Mouse (Mus musculus): ENCODE measurements around the gene Slc44a5.
A peak's percentile ranks its signal among the peaks of the same experiment; 100 is the strongest.
"Not testable (repeated sequence)": the region's sequence is repeated elsewhere in the genome, so short reads cannot be mapped to it uniquely, and the experiment has no call there.

Slc44a5 gene

DNA sequence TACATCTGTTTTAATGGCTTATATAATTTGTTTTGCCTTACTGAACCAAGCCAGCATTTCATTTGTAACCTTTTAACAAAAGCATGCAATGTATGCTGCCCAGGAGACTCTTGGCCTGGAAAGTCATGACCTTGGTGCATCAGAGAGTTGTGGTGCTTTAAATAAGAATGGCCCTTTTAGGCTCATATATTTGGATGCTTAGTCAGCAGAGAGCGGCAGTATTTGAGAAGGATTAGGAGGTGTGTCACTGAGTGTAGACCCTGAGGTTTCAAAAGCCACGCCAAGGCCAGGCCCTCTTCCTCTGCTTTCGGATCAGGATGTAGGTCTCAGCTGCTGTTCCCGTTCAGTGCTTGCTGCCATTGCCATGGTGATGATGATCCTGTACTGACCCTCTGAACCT, 3.8 kb upstream of the Slc44a5 start:
- DNase-seq (ENCODE audit: low spot score in 2 of 2), result no peak

DNA sequence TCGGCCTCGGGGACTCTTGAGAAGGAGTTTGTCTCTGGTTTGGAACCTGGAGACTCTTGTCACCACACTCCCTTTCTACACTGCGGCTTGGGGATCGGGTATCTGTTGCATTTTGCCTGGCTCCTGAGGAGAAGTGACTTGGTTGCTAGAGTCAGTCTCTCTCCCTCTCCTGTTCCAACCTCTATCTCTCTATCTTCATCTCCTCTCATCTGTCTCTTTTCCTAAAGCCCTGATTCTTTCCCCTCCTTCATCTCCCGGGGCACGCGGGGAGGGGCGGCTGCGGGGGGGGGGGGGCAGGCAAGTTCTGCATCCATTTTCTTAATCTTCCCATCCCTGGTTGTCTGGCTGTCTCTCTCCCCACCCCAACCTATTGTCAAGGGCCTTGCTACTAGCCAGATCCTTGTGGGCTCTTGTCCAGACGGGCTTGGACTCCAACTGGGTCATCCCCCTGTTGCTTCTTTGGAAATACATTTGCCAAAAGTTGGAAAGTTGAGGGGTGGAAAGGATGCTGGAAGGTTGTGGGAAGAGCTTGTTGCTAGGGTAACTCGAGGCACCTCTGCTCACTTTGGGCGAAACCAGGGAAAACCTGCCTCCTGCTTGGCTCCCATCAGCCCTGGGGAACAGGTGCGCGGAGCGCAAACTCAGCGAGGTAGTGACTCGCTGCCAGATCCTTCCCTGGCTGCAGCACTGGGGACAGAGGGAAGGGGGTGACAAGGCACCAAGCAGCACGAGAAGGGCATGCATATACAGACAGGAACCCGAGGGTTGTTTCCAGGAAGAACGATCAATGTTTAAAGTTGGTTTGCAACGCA, 919 bp downstream of the Slc44a5 start:
- no peak for DNase-seq (ENCODE audit: low spot score in 2 of 2)

DNA sequence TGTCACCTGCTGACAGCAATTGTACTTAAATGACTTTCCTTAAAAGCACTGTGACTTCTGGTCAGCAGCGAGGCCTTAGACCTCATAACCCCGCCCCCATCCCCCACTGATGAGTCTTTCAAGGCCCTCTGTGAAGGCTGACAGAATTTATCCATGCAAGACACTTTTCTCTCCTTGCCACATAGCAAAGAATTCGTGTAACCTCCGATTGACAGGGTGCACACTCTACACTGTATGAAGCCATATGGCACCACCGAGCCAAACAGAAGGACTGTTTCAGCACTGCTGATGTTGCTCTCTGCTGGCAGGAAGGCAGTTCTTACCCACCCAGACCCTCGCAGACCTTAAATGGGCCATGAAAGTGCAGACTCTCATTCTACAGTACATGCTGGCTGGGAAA, 1.8 kb downstream of the Slc44a5 start:
- DNase-seq (ENCODE audit: low spot score in 2 of 2), result no peak

DNA sequence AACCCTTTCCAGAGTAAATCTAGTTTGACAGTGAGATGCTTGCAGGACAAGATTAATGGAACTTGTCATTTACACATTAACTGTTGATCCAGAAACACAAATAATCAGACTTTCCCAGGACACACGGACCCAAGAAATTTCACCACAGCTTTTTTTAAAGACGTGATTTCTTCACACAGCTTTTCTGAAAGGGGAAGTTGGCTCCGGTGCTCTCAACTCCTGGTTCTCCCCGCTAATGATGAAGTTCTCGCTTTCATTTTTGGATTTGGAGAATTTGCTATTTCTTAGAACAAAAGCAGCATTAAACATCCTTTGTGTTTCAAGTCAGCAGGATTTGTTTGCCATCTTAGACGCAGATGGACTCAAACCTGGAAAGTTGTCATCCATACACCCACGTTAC, 2.6 kb downstream of the Slc44a5 start:
- DNase-seq (ENCODE audit: low spot score in 2 of 2), result no peak

DNA sequence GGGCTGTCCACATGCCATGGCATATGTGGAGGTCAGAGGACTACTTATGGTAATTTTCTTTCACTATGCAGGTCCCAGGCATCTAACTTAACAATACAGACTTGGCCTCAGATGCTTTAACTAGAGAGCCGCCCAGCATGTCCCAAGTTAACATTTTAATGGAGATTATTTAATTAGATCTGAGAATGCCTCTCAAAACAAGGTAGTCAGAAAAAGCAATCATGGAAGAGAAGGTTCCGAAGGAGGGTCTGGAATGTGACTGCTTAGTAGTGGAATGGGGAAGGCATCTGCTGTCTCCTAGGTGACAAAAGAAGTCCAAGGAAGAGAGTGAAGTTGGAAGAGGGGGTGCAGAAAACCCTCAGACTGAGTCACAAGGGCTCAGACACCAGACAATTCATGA, 7.4 kb downstream of the Slc44a5 start:
- DNase-seq (ENCODE audit: low spot score in 2 of 2), result no peak

DNA sequence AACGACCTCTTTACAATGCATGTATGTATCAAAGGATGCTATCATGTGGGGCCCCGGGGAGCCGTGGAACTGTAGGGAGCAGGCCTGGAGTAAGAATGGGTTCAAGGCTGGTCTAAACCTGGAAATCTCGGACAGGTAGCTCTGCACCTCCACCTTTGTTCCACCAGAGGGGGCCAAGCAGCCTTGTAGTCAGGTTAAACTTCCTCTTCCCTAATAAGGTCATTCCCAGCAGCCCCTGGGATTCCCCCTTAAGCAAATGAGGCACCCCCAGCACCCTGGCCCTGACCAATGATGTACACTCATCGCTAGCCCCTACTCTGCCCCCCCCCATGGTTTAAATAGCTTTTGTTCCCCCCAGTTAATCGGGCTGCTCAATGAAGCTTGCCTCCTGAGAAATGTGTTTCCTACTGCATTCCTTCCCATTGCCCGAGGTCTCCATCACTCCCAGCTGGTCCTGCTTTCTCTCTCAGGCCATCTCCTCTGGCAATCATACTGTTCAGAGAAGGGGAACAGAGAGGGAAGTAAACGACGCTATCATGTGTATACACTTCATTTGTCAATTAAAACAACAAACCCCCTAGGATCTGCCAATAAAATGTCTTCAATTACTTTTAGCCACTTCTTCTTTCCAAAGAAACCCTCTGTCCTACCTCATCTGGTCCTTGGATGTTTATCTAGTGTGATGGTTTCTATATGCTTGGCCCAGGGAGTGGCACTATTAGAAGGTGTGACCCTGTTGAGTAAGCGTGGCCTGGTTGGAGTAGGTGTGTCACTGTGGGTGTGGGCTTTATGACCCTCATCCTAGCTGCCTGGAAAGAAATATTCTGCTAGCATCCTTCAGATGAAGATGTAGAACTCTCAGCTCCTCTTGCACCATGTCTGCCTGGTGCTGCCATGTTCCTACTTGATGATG, 11.4 kb downstream of the Slc44a5 start:
- peak; percentile 4 to 36 for DNase-seq (ENCODE audit: low spot score in 2 of 2)

DNA sequence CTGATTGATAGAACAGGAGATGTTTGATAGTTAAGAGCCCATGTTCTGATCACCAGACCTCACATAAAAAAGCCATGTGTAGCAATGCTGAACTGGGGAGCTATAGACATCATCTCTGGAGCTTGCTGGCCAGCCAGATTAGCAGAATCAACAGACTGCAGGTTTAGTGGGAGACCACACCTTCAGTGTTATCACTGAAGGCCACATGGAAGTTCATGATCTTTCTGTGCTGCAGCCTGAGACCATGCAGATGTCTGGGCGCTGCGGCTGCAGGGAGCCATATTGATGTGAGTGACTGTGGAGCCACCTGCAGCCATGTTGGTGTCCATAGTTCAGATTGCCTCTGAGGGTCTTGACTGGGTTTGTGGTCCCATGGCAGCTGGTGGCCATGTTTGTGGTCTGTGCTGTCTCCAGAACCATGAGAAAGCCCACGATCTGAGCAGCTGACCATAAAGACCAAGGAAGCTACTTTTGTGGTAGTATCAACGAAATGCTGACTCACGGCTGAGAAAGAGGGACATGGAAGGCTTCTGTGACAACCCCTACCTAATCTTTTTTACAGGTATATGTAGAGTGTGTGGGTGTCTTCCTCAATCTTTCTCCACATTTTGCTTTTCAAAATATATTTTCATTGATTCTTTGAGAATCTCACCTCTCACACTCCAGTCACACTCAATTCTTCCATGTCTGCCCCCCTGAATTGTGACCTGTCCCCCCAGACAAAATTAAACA, 26.7 kb downstream of the Slc44a5 start:
- DNase-seq (ENCODE audit: low spot score in 2 of 2), result no peak

DNA sequence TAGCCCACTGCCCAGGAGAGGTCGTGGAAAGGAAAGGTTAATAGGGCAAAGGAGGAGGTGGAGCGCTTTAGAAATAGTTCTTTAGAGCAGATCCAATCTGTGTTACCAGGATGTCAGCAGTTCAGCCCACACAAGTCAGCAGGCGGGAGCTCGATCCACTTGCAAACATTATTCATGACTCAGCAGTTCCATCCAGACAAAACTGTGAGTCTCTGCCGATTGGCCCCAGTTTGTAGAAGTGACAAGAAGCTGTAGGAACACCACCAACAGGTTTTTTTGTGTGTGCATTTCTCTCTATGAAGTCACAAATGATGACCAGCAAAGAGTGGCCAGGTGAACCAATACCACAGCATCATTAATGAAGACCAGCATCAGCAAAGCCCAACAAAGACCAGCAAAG, 28.1 kb downstream of the Slc44a5 start:
- no peak for DNase-seq (ENCODE audit: low spot score in 2 of 2)

DNA sequence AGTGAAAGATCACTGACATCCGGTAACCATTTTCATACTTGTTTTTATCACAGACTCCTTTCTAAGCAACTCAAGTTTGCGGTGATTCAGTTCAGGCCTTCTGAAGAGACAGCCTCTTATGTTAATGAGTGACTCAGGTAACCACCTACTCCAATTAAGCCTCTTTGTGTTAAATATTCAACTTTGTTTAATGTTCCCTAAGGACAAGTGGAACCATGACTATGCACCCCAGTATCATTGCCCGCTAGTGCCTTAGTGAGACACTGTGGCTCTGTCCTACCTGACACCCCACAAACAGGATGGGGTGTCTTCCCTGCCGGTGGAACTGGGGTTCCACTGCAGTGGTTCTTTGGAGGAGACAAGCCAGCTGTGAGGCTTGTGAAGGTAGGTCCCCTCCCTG, 73.6 kb downstream of the Slc44a5 start:
- DNase-seq (ENCODE audit: low spot score in 2 of 2), result no peak

DNA sequence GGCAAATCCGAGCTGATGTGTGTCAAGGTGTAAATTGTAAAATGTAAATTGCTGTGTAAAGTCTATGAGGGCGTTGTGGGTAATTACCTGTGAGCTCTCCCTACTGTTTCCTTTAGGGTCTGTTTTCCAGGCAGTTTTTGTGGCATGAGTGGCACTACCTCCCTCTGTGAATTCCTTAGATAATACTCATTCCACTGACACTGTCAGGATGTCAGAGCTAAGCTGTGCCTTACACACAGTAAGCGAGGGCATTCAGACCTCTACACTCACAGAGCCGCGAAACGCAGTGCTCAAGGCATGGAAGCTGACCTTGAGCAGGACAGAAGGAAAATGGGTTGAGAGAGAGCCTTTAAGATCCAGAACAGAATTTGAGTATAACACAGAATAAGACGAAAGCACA, 80.1 kb downstream of the Slc44a5 start:
- DNase-seq (ENCODE audit: low spot score in 2 of 2), result no peak

DNA sequence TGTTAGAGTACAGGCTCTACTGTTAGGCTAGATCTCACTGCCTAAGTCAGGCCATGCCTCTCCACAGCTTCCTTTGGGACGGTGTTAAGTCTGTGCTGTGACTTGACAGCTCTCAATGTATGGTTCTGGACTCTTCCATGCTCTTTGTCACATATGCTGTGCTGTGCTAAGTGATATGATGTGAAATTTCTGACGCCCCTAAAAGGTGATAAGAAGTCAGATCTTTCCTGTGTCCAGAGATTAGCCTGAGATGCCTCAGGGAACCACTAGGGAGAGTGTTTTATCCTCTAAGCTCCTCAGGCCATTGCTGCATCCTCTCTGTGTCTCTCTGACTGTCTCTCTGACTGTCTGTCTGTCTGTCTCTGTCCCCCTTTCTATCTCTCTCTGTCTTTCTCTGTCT, 84.2 kb downstream of the Slc44a5 start:
- no peak for DNase-seq (ENCODE audit: low spot score in 2 of 2)

DNA sequence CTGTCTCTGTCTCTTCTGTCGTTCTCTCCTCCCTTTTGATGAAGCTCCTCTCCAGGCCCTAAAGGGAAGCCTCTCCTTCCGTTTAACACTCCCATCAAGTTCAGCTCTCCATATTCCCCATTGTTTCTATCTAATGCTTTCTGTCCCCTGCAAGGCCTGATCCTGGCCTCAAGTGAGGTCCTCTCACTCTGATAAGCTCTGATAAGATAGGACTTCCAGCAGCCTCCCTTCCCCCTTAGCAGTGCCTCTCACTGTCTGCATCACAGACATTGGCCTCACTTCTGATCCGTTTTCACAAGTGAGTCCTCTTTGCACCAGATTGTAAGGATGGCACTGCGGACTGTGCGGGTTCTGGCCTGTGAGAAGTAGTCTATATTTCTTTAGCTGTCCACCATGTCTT, 85.0 kb downstream of the Slc44a5 start:
- no peak for DNase-seq (ENCODE audit: low spot score in 2 of 2)

DNA sequence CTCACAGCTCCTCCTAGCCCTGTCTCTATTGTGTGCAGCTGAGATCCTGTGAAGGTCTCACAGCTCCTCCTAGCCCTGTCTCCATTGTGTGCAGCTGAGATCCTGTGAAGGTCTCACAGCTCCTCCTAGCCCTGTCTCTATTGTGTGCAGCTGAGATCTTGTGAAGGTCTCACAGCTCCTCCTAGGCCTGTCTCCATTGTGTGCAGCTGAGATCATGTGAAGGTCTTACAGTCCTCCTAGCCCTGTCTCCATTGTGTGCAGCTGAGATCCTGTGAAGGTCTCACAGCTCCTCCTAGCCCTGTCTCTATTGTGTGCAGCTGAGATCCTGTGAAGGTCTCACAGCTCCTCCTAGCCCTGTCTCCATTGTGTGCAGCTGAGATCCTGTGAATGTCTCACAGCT, 98.8 kb downstream of the Slc44a5 start:
- not testable (repeated sequence) for DNase-seq (ENCODE audit: low spot score in 2 of 2)

DNA sequence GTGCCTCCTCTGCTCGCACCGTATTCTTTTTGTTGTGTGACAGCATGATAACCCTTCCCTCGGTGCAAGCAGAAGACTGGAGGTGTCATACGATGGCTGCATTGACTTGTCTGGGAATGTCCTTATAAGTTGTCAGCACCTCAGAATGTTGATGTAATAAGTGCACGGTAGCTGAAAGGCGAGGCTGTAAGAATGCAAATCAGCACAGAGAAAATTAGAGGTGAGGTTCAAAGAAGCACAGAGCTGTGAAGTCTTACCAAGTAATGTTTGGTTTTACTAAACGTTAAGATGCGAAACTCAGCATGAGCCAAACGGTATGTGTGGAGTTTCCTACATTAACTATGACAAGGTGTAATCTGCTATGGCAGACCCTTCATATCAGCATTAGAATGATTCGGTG, 102.5 kb downstream of the Slc44a5 start:
- no peak for DNase-seq (ENCODE audit: low spot score in 2 of 2)

DNA sequence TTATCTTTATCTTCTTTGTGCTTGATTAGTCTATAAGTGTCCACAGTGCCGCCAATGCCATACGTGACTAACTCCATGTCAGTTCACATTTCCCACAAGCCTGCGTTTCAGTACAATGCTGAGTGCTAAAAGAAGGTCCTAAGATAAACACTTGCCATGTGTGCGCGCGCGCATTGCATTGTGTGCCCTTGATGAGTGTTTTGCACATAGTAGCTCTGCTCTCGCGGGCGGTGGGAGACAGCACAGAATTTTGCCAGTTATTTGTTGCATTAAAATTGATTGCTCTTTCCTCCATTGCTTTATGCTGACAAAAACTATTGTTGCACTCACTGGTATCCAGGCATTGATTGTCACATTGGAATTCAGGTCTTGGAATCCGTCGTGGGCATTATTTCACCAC, 108.5 kb downstream of the Slc44a5 start:
- no peak for DNase-seq (ENCODE audit: low spot score in 2 of 2)

DNA sequence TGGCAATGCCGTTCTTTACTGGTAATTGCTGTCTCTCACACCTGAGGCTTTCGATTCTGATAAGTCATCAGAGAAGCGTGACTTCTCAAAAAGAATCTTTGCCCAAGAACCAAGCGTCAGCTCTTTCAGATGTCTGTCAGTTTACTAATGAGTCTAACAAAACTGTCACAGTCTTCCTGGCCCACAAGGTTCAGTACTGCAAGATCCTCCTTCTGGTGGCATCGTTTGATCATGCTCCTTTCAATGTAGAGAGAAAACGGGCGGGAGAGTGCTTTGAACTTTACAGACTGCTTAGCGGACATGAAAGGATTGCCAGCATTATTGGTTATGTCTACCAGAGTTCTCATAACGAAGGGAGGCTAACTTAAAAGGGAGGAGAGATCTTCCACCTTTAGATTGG, 109.0 kb downstream of the Slc44a5 start:
- no peak for DNase-seq (ENCODE audit: low spot score in 2 of 2)

DNA sequence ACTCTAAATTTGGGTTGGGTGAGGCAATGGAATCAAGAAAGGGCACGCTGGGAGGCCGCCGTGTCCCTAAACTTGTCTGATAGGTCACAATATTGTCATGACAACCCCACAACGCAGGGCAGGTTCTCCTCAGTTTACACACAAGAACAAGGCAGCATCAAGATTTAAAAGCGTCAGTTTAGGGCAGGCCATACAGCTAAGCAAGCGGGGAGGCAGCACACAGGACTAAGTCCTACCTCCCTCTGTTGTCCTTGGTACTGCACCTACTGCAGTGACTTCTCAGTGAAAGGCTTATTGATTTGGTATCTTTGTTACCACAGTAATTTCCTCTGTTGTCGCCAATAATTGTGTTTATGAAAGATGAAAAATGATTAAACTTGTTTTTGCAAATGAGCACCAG, 109.7 kb downstream of the Slc44a5 start:
- DNase-seq (ENCODE audit: low spot score in 2 of 2), result no peak

DNA sequence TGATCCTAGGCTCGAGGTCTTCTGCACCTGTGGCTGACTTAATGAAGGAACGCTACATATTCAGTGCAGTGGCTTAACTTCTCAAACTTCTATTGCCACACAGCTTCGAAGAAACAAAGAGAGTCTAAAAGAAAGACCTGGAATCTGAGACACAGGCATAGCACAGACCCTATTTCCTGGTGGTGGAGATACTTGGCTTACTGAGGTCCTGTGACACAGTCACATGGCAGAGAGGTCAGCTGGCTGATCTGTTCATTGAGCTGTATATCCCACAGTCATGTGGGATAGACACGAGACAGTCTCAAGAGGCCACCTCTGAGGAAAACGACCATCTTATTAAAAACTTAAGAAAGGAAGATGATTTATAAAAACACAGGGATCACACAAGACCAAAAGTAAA, 116.8 kb downstream of the Slc44a5 start:
- DNase-seq (ENCODE audit: low spot score in 2 of 2), result no peak

DNA sequence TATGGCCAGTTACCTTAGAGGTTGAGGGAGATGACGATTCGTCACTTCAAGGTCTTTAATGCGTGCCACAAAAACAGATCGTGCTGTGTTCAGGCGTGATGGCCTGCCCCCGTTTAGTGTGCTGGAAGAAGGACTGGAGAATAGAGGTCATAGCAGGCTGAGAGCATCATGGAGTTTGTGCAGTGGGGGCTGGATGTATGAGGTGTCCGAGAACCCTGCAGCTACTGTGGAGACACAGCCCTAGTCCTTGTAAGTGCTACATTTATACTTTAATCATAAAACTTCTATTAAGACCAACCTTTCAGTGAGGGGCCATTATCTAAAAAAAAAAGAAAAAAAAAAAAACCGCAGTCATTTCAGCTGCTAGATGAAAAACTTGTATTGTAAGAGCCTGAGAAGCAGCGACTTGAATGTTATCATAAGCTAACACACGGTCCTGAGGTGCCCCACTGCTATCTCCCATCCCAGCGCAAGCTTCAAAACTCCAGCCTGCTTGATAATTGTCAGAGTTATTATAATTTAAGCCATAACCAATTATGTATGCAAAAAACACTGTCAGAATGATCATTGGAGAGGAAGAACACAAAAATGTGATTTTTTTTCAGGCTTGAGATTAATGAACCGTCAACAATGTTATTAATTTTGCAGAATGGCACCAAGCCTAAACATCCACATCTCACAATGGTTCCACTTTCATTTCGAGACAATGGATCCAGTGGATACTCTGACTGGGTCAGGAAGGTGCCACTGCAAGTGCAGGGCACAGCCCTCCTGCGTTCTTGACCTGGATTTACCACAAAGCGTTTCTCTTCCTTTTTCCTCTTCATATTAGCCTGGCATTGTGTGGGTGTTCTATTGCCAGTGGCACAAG, 118.5 kb downstream of the Slc44a5 start:
- DNase-seq (ENCODE audit: low spot score in 2 of 2), result no peak

DNA sequence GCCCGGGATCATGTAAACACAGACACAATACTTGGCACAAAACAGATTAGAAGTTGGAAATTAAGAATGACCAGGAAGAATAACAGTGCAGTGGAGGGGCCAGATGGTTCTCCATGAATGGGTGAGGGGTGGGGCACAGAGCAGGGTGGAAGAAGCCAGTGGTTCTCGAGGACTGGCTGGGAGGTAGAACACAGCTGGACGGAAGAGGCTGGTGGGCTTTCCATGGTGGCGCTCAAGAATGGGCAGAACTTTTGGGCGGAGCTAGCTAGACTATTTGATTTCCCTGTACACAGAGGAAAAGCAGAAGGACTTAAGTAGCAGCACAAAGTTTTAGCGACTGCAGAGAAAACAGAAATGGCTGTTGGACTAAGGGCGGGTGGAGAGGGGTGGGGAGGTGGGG, 119.2 kb downstream of the Slc44a5 start:
- DNase-seq (ENCODE audit: low spot score in 2 of 2), result no peak

DNA sequence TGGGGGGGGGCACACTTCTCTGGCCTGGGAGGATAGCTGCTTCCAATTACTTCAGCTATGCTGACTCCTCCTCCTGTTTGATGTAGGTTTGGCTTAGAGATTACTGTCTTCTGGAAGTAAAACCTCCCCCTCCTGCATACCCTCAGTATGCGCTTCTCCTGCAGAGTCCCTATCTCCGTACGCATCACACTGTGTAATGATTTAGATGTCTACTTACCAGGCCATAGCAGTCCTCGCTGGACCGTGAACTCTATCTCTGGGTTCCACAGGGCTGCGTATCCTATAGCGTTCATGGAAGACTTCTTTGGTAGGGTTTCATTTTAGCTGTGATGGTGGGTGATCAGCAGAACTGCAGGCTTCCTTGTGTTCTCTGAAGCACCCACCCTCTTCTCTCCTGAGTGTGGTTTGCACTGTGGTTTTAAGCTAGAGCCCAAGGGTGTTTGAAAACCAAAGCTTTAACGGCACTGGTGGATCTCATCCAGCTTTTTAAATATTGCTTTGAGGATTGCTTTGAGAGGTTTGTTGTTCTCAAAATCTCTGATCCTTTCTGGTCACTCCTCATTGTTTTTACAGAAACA, 120.6 kb downstream of the Slc44a5 start:
- DNase-seq (ENCODE audit: low spot score in 2 of 2), result no peak
